Mouse (Mus musculus): ENCODE results near the gene Tmub1. TPM values are rescaled to one million over a fixed set of nuclear protein-coding genes. Genes with fewer than 3 reads are reported as not detected.

The Tmub1 gene
- polyA plus RNA-seq, 1 experiment from 2014 or later: 18.9 TPM

- no peak for ATAC-seq (ENCODE audit: insufficient number of reproducible peaks, low FRiP score)
- Histone ChIP-seq H3K4me1 (replicated peaks) (peaks cover 43% of the 10 kb centered on the region), H3K4me2 (peak overlapping the region; percentile 88), H3K9ac (peak overlapping the region; percentile 99; the same call in 1 of the 2 replicates), H3K9me3 (replicated peaks) (no peaks in the 10 kb centered on the region), H3K36me3 (peaks cover 16% of the 10 kb centered on the region), H3K4me3 (peak overlapping the region; percentile 97; the same call in 1 of the 2 replicates), H3K27ac (ENCODE audit: poor library complexity, severe bottlenecking) (no peak overlapping the region), H3K27me3 (replicated peaks) (no peaks in the 10 kb centered on the region)
- WGBS: 19% methylated on average over 2 of the region's 2 CpGs
These were observed 6.3 kb upstream of the Tmub1 start for GRCm38 (mm10) chr5:24453985-24454303.

GRCm38 (mm10) chr5:24453283-24453984 lies 5.8 kb upstream of the Tmub1 start:
- peaks cover 11% of the 10 kb centered on the region for H3K36me3 ChIP-seq
- peak overlapping the region; percentile 97 for H3K4me3 ChIP-seq
- H3K9me3 ChIP-seq (replicated peaks): no peaks in the 10 kb centered on the region
- H3K4me2 ChIP-seq: peak overlapping the region; percentile 88
- peaks cover 43% of the 10 kb centered on the region for H3K4me1 ChIP-seq (replicated peaks)
- no peaks in the 10 kb centered on the region for H3K27me3 ChIP-seq (replicated peaks)
- WGBS: 22% methylated on average over 5 of the region's 5 CpGs
- peak overlapping the region; percentile 99 for H3K9ac ChIP-seq
- peak overlapping the region; percentile 96; the same call in 1 of the 2 replicates for H3K27ac ChIP-seq (ENCODE audit: poor library complexity, severe bottlenecking)
- ATAC-seq (ENCODE audit: insufficient number of reproducible peaks, low FRiP score): no peak

GRCm38 (mm10) chr5:24452691-24453233 lies 5.1 kb upstream of the Tmub1 start:
- peaks cover 47% of the 10 kb centered on the region for H3K4me1 ChIP-seq (replicated peaks)
- peak overlapping the region; percentile 96; the same call in 1 of the 2 replicates for H3K27ac ChIP-seq (ENCODE audit: poor library complexity, severe bottlenecking)
- H3K9ac ChIP-seq: peak overlapping the region; percentile 99
- peak overlapping the region; percentile 88 for H3K4me2 ChIP-seq
- WGBS: 1% methylated on average over 28 of the region's 29 CpGs
- no peaks in the 10 kb centered on the region for H3K27me3 ChIP-seq (replicated peaks)
- H3K9me3 ChIP-seq (replicated peaks): no peaks in the 10 kb centered on the region
- 0 out of 2 replicates have a peak, but pooled peaks have one; percentile 7 for ATAC-seq (ENCODE audit: insufficient number of reproducible peaks, low FRiP score)
- peaks cover 4% of the 10 kb centered on the region for H3K36me3 ChIP-seq
- H3K4me3 ChIP-seq: peak overlapping the region; percentile 97

GRCm38 (mm10) chr5:24452030-24452690 lies 4.5 kb upstream of the Tmub1 start, which contains the start of gene Agap3:
TSS of gene Agap3 (plus strand) at chr5:24452177.
- Histone ChIP-seq H3K36me3 (no peaks in the 10 kb centered on the region), H3K4me3 (peak within 1 kb of the TSS; percentile 97), H3K4me1 (replicated peaks) (peaks cover 47% of the 10 kb centered on the region), H3K27me3 (replicated peaks) (no peaks in the 10 kb centered on the region), H3K9ac (peak within 1 kb of the TSS; percentile 99), H3K27ac (ENCODE audit: poor library complexity, severe bottlenecking) (peak within 1 kb of the TSS; percentile 96), H3K4me2 (peak within 1 kb of the TSS; percentile 88), H3K9me3 (replicated peaks) (no peaks in the 10 kb centered on the region)
- no peak for ATAC-seq (ENCODE audit: insufficient number of reproducible peaks, low FRiP score)
- WGBS: under 1% methylated on average over 80 of the region's 85 CpGs

GRCm38 (mm10) chr5:24451264-24452029 lies 3.8 kb upstream of the Tmub1 start:
- Histone ChIP-seq H3K27me3 (replicated peaks) (no peaks in the 10 kb centered on the region), H3K27ac (ENCODE audit: poor library complexity, severe bottlenecking) (peak overlapping the region; percentile 96), H3K4me2 (peak overlapping the region; percentile 88), H3K4me3 (peak overlapping the region; percentile 97), H3K9me3 (replicated peaks) (no peaks in the 10 kb centered on the region), H3K36me3 (no peaks in the 10 kb centered on the region), H3K9ac (peak overlapping the region; percentile 99), H3K4me1 (replicated peaks) (peaks cover 46% of the 10 kb centered on the region)
- 1% methylated on average over 51 of the region's 66 CpGs for whole genome bisulfite sequencing
- peak; percentile 85 for ATAC-seq (ENCODE audit: insufficient number of reproducible peaks, low FRiP score)

- 82% methylated on average over 7 of the region's 7 CpGs for WGBS
These were observed 1.0 kb downstream of the Tmub1 start for GRCm38 (mm10) chr5:24446630-24447029.

GRCm38 (mm10) chr5:24445428-24446080 lies 2.1 kb downstream of the Tmub1 start:
- Histone ChIP-seq H3K4me1 (replicated peaks) (peaks cover 22% of the 10 kb centered on the region), H3K9ac (peak overlapping the region; percentile 99), H3K27me3 (replicated peaks) (no peaks in the 10 kb centered on the region), H3K4me3 (peak overlapping the region; percentile 92), H3K36me3 (peaks cover 38% of the 10 kb centered on the region), H3K27ac (ENCODE audit: poor library complexity, severe bottlenecking) (peak overlapping the region; percentile 96), H3K9me3 (replicated peaks) (no peaks in the 10 kb centered on the region), H3K4me2 (peak overlapping the region; percentile 92)
- ATAC-seq (ENCODE audit: insufficient number of reproducible peaks, low FRiP score): no peak
- 53% methylated on average over 20 of the region's 20 CpGs for WGBS

More at GRCm38 (mm10) chr5:24446630-24447029, 1.0 kb downstream of the Tmub1 start:
- Histone ChIP-seq H3K4me1 (replicated peaks) (peaks cover 27% of the 10 kb centered on the region), H3K36me3 (peaks cover 27% of the 10 kb centered on the region), H3K27ac (ENCODE audit: poor library complexity, severe bottlenecking) (no peak overlapping the region), H3K4me3 (no peak overlapping the region), H3K4me2 (peak overlapping the region; percentile 83; the same call in 1 of the 2 replicates), H3K9me3 (replicated peaks) (no peaks in the 10 kb centered on the region), H3K27me3 (replicated peaks) (no peaks in the 10 kb centered on the region), H3K9ac (no peak overlapping the region)
- ATAC-seq (ENCODE audit: insufficient number of reproducible peaks, low FRiP score): no peak

GRCm38 (mm10) chr5:24444746-24445427 lies 2.8 kb downstream of the Tmub1 start, which contains the start of gene Fastk:
TSS of gene Fastk (minus strand) at chr5:24445287.
- Histone ChIP-seq H3K27me3 (replicated peaks) (no peaks in the 10 kb centered on the region), H3K9ac (peak within 1 kb of the TSS; percentile 99), H3K27ac (ENCODE audit: poor library complexity, severe bottlenecking) (peak within 1 kb of the TSS; percentile 96), H3K4me2 (peak within 1 kb of the TSS; percentile 92), H3K9me3 (replicated peaks) (no peaks in the 10 kb centered on the region), H3K36me3 (peaks cover 44% of the 10 kb centered on the region), H3K4me1 (replicated peaks) (peaks cover 22% of the 10 kb centered on the region), H3K4me3 (peak within 1 kb of the TSS; percentile 92)
- peak; percentile 91 for ATAC-seq (ENCODE audit: insufficient number of reproducible peaks, low FRiP score)
- WGBS: under 1% methylated on average over 60 of the region's 60 CpGs

GRCm38 (mm10) chr5:24443927-24444326 lies 3.7 kb downstream of the Tmub1 start:
- peak overlapping the region; percentile 92 for H3K4me3 ChIP-seq
- ATAC-seq (ENCODE audit: insufficient number of reproducible peaks, low FRiP score): no peak
- no peaks in the 10 kb centered on the region for H3K9me3 ChIP-seq (replicated peaks)
- peak overlapping the region; percentile 99 for H3K9ac ChIP-seq
- 82% methylated on average over 12 of the region's 12 CpGs for WGBS
- H3K27me3 ChIP-seq (replicated peaks): no peaks in the 10 kb centered on the region
- peaks cover 54% of the 10 kb centered on the region for H3K36me3 ChIP-seq
- peak overlapping the region; percentile 92 for H3K4me2 ChIP-seq
- peaks cover 22% of the 10 kb centered on the region for H3K4me1 ChIP-seq (replicated peaks)
- no peak overlapping the region; the same call in 1 of the 2 replicates for H3K27ac ChIP-seq (ENCODE audit: poor library complexity, severe bottlenecking)

- H3K4me1 ChIP-seq (replicated peaks): peaks cover 22% of the 10 kb centered on the region
- H3K9ac ChIP-seq: no peak overlapping the region
- no peak overlapping the region for H3K4me3 ChIP-seq
- H3K36me3 ChIP-seq: peaks cover 60% of the 10 kb centered on the region
- no peak for ATAC-seq (ENCODE audit: insufficient number of reproducible peaks, low FRiP score)
- H3K9me3 ChIP-seq (replicated peaks): no peaks in the 10 kb centered on the region
- H3K4me2 ChIP-seq: no peak overlapping the region; the same call in 1 of the 2 replicates
- H3K27me3 ChIP-seq (replicated peaks): no peaks in the 10 kb centered on the region
- H3K27ac ChIP-seq (ENCODE audit: poor library complexity, severe bottlenecking): no peak overlapping the region
- WGBS: 91% methylated on average over 7 of the region's 7 CpGs
These were observed 4.5 kb downstream of the Tmub1 start for GRCm38 (mm10) chr5:24443204-24443603.
